Mouse (Mus musculus) cerebellum, adult 2 months (tissue): Measurements from ENCODE around the gene Zfp1. TPM values are rescaled to one million over a fixed set of nuclear protein-coding genes. Genes with fewer than 3 reads are reported as not detected.

ENCODE experiments used
- DNase-seq, 2 experiments: peaks; one replicate each; pipeline ENCODE4 v3.0.0; 2021
- H3K27ac ChIP-seq: fragments of 200-500 bp; 2 replicates; pipeline ENCODE4 v1.5.1; 2012; ENCODE audit warnings: low read length, control low read depth, inconsistent platforms; ENCODE audit not compliant: insufficient read depth
- H3K27me3 ChIP-seq: fragments of 200-500 bp; 2 replicates; pipeline ENCODE4 v1.6.1; 2012; ENCODE audit warnings: inconsistent platforms, mild to moderate bottlenecking, low read length, moderate library complexity; ENCODE audit not compliant: control insufficient read depth, insufficient read depth
- H3K4me1 ChIP-seq: fragments of 200-500 bp; 2 replicates; pipeline ENCODE4 v1.6.1; 2011; ENCODE audit warnings: low read length; ENCODE audit not compliant: control insufficient read depth, insufficient read depth
- H3K4me3 ChIP-seq: fragments of 200-500 bp; replicated peaks from 2 replicates; pipeline ENCODE3; 2011; ENCODE audit warnings: mild to moderate bottlenecking, low read depth, low read length, control low read depth; ENCODE audit not compliant: insufficient read depth
- CTCF ChIP-seq: fragments of 200-500 bp; IDR thresholded peaks from 2 replicates; pipeline ENCODE4 v1.5.1; 2011; ENCODE audit warnings: low read depth, mild to moderate bottlenecking, control low read depth, low read length, moderate library complexity, borderline replicate concordance; ENCODE audit not compliant: insufficient read depth
- POLR2A ChIP-seq: fragments of 200-500 bp; IDR thresholded peaks from 2 replicates; pipeline ENCODE4 v1.6.1; 2011; ENCODE audit warnings: low read length, control low read depth, borderline replicate concordance; ENCODE audit not compliant: insufficient read depth
- WGBS: fragments of 180-500 bp; shearing (Covaris S2); methylation state at CpG from one replicate; pipeline ENCODE4 v1.1.7; 2018; 5-methylcytosine and 5-hydroxymethylcytosine counted together
- polyA plus RNA-seq: library from polyadenylated mRNA; depleted of rRNA; stranded (reverse); fragments of >200 nt; gene quantifications from 2 replicates; pipeline ENCODE4 v1.2.3, GENCODE M21; 2012

Zfp1 gene
- polyA plus RNA-seq, 1 experiment, result 23.7 TPM

- Histone ChIP-seq H3K4me3 (no peak overlapping the region), H3K4me1 (peaks cover 19% of the 10 kb centered on the region), H3K27me3 (no peaks in the 10 kb centered on the region), H3K27ac (no peak overlapping the region)
- WGBS, result 36% methylated on average over 4 of the region's 4 CpGs
- TF ChIP-seq CTCF (no peak), POLR2A (no peak)
- peak; percentile 65 to 87 for DNase-seq
Observed at GRCm38 (mm10) chr8:111602050-111602449, 41.2 kb upstream of the Zfp1 start.

GRCm38 (mm10) chr8:111604986-111605385, 38.2 kb upstream of the Zfp1 start:
- Histone ChIP-seq H3K4me1 (peaks cover 12% of the 10 kb centered on the region), H3K27me3 (no peaks in the 10 kb centered on the region), H3K4me3 (no peak overlapping the region), H3K27ac (no peak overlapping the region)
- WGBS, result 84% methylated on average over 2 of the region's 2 CpGs
- TF ChIP-seq CTCF (no peak), POLR2A (no peak)
- DNase-seq, result no peak

- no peak overlapping the region for H3K4me3 ChIP-seq
- DNase-seq, result no peak
- no peak for TF ChIP-seq CTCF
- no peak for TF ChIP-seq POLR2A
- no peaks in the 10 kb centered on the region for H3K27me3 ChIP-seq
- WGBS, result 79% methylated on average over 9 of the region's 9 CpGs
- peaks cover 8% of the 10 kb centered on the region for H3K4me1 ChIP-seq
- no peak overlapping the region for H3K27ac ChIP-seq
Observed at GRCm38 (mm10) chr8:111606961-111607360, 36.2 kb upstream of the Zfp1 start.

GRCm38 (mm10) chr8:111607414-111607813, 35.8 kb upstream of the Zfp1 start:
- Histone ChIP-seq H3K4me1 (peaks cover 8% of the 10 kb centered on the region), H3K27ac (no peak overlapping the region), H3K27me3 (no peaks in the 10 kb centered on the region), H3K4me3 (no peak overlapping the region)
- TF ChIP-seq CTCF (no peak), POLR2A (no peak)
- WGBS, result 92% methylated on average over 7 of the region's 7 CpGs
- no peak for DNase-seq

- no peaks in the 10 kb centered on the region for H3K27me3 ChIP-seq
- H3K27ac ChIP-seq, result no peak overlapping the region
- H3K4me3 ChIP-seq, result no peak overlapping the region
- no peaks in the 10 kb centered on the region for H3K4me1 ChIP-seq
- no peak for DNase-seq
- TF ChIP-seq POLR2A, result no peak
- no peak for TF ChIP-seq CTCF
- 87% methylated on average over 5 of the region's 5 CpGs for WGBS
Observed at GRCm38 (mm10) chr8:111613181-111613580, 30.0 kb upstream of the Zfp1 start.

GRCm38 (mm10) chr8:111614786-111615701, 28.2 kb upstream of the Zfp1 start:
- Histone ChIP-seq H3K27ac (no peak overlapping the region), H3K4me1 (no peaks in the 10 kb centered on the region), H3K4me3 (no peak overlapping the region), H3K27me3 (no peaks in the 10 kb centered on the region)
- no peak for DNase-seq
- TF ChIP-seq CTCF (no peak), POLR2A (no peak)
- WGBS, result 90% methylated on average over 6 of the region's 6 CpGs

GRCm38 (mm10) chr8:111617812-111618211, 25.4 kb upstream of the Zfp1 start:
- TF ChIP-seq CTCF, result no peak
- TF ChIP-seq POLR2A, result no peak
- no peak overlapping the region for H3K4me3 ChIP-seq
- no peak for DNase-seq
- WGBS, result 78% methylated on average over 6 of the region's 6 CpGs
- no peak overlapping the region for H3K27ac ChIP-seq
- H3K27me3 ChIP-seq, result no peaks in the 10 kb centered on the region
- peaks cover 14% of the 10 kb centered on the region for H3K4me1 ChIP-seq

- no peak for TF ChIP-seq POLR2A
- TF ChIP-seq CTCF, result no peak
- Histone ChIP-seq H3K4me1 (peaks cover 14% of the 10 kb centered on the region), H3K27me3 (no peaks in the 10 kb centered on the region), H3K4me3 (no peak overlapping the region), H3K27ac (no peak overlapping the region)
- WGBS, result 93% methylated on average over 4 of the region's 4 CpGs
- DNase-seq, result no peak
Observed at GRCm38 (mm10) chr8:111618273-111618672, 24.9 kb upstream of the Zfp1 start.
